Mouse (Mus musculus) C2C12 (cell line): ENCODE results near the gene Ppard.

Experiments
- CTCF ChIP-seq: IDR thresholded peaks from one replicate; pipeline ENCODE4 v1.5.1; 2011; ENCODE audit not compliant: control insufficient read depth, insufficient read depth, insufficient read length
- USF1 ChIP-seq: IDR thresholded peaks from one replicate; pipeline ENCODE4 v1.6.1; 2011; ENCODE audit warnings: low read depth, mild to moderate bottlenecking, control low read depth, moderate library complexity

GRCm38 (mm10) chr17:28293716-28294115 lies 61.2 kb downstream of the Ppard start:
- no peak for TF ChIP-seq USF1
- TF ChIP-seq CTCF, result no peak
